Mouse (Mus musculus): Measurements from ENCODE around the gene Cmya5. TPM values are rescaled to one million over a fixed set of nuclear protein-coding genes. Genes with fewer than 3 reads are reported as not detected.

Gene Cmya5
- 1.4 TPM for polyA plus RNA-seq (2015; fragmentation: Illumina TruSeq; extraction: RNeasy Lipid Tissue Mini Kit (QIAGEN cat#74804); ENCODE audit: low read depth, low replicate concordance)

GRCm38 (mm10) chr13:93144336-93145167 is at the start of gene Cmya5:
Gene Cmya5, minus strand, starts transcription at chr13:93144724.

GRCm38 (mm10) chr13:93191831-93192645 is 47.5 kb upstream of the Cmya5 start, which contains the start of gene Tent2:
Gene Tent2, minus strand, starts transcription at chr13:93192385.

Other genes starting within 250 kb of the Cmya5 start
- gene Tent2, start 47.7 kb upstream of the Cmya5 start, polyA plus RNA-seq (2015; fragmentation: Illumina TruSeq; extraction: RNeasy Lipid Tissue Mini Kit (QIAGEN cat#74804); ENCODE audit: low read depth, low replicate concordance) = 26.3 TPM
- 174 TPM for gene Homer1, start 154.9 kb upstream of the Cmya5 start, polyA plus RNA-seq (2015; fragmentation: Illumina TruSeq; extraction: RNeasy Lipid Tissue Mini Kit (QIAGEN cat#74804); ENCODE audit: low read depth, low replicate concordance)